Comparison of ENCODE assay signal across 27 mouse cellular contexts in the genomic region with DNA sequence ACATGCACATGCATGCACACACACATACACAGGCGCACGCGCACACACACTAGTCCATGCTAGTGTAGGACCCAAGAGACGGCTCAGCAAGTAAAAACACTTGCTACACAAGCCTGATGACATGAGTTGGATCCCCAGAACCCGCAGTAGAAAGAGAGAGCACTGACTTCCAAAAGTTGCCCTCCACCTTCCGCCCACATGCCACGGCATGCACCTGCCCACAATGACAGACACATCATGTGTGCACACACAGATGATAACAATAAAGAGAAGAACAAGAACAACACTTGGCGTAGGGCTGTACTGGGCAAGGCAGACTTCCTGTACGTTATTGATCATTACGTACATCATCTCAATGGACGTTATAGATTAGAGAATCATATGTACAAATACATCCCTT. TPM values are rescaled to one million over a fixed set of nuclear protein-coding genes. Genes with fewer than 3 reads are reported as not detected.
DNase-seq lines count a peak whose midpoint lies in the region; TF ChIP-seq lines count a peak whose summit lies in the region.
"Had no signal": no experiment of that assay in that cellular context is flagged by ENCODE, and none has a peak within 500 bp of the region (broad histone marks: within the 10 kb centered on the region; RNA-seq: fewer than 3 reads in every experiment).

No protein-coding gene starts in this region.

- WGBS in thymus, adult 2 months = 84% methylated on average over 11 of the region's 11 CpGs

- peaks cover 8% of the 10 kb centered on the region; the same call in 1 of the 2 replicates for H3K36me3 ChIP-seq in thymus, adult 2 months (ENCODE audit: control insufficient read depth, insufficient read depth, low read length)
- H3K36me3 ChIP-seq: hindbrain, embryonic 10.5 days had no signal

- H3K4me1 ChIP-seq in thymus, adult 2 months (replicated peaks; ENCODE audit: control insufficient read depth, insufficient read depth, low read length) = peaks cover 48% of the 10 kb centered on the region
- H3K4me1 ChIP-seq: heart, embryonic 13.5 days; hindbrain, embryonic 10.5 days; hindbrain, embryonic 15.5 days; intestine, embryonic 15.5 days; neural tube, embryonic 12.5 days had no signal

- no peak overlapping the region for H3K4me3 ChIP-seq in thymus, adult 2 months (ENCODE audit: control insufficient read depth, insufficient read depth, low read length)
- H3K4me3 ChIP-seq: erythroblast, embryonic 14.5 days; heart, embryonic 13.5 days; hindbrain, embryonic 10.5 days; hindbrain, embryonic 15.5 days; intestine, embryonic 15.5 days; neural tube, embryonic 12.5 days had no signal

- no peak for TF ChIP-seq CTCF in thymus, adult 2 months (IDR thresholded peaks at IDR 0.05; ENCODE audit: borderline replicate concordance, control insufficient read depth, extremely low read depth, insufficient read depth, low read length, poor library complexity)

- no peak for DNase-seq in thymus, adult 2 months
- DNase-seq in thymus, adult 18-20 months = no peak
- peak; percentile 79 for DNase-seq in induced T-regulatory cell, adult 2 months (ENCODE audit: low read depth)
- DNase-seq in thymus, postnatal 14 days = peak; percentile 71
- DNase-seq in frontal cortex, adult 2 months (ENCODE audit: extremely low spot score in 1 of 2, low spot score in 1 of 2) = no peak
- no peak for DNase-seq in ovary, postnatal 14 days (ENCODE audit: low spot score)
- DNase-seq in adrenal gland, adult 8-10 months = no peak
- DNase-seq: adrenal gland, postnatal 25 days; cerebellum, adult 18-20 months; cerebellum, postnatal 10 days; forebrain, postnatal 0 days; gastrocnemius, postnatal 10 days; heart, postnatal 10 days; kidney, adult 2 months; kidney, postnatal 36 days; liver; lung, adult 2 months; lung, postnatal 10 days; retina, postnatal 1 day; right cerebral cortex, postnatal 14 days had no signal

- peak overlapping the region; percentile 60 for H3K27ac ChIP-seq in thymus, adult 2 months (ENCODE audit: control insufficient read depth, insufficient read depth, low read length)
- H3K27ac ChIP-seq: heart, embryonic 13.5 days; hindbrain, embryonic 10.5 days; hindbrain, embryonic 15.5 days; intestine, embryonic 15.5 days; liver, embryonic 14.5 days; neural tube, embryonic 12.5 days had no signal

- TF ChIP-seq POLR2A in thymus, adult 2 months (IDR thresholded peaks at IDR 0.05; ENCODE audit: control insufficient read depth, extremely low read depth, insufficient read depth, low read length, poor library complexity) = no peak

- no peaks in the 10 kb centered on the region for H3K27me3 ChIP-seq in thymus, adult 2 months (ENCODE audit: control insufficient read depth, insufficient read depth, low read length)
- H3K27me3 ChIP-seq: heart, embryonic 13.5 days; hindbrain, embryonic 15.5 days; intestine, embryonic 15.5 days; neural tube, embryonic 12.5 days had no signal

RNA-seq across cellular contexts. Expression of a gene that starts 44.4 kb away (rescaled TPM):
- polyA plus RNA-seq in thymus, adult 2 months (2012; rRNA removed) = 62.5 and 71.8 TPM in 2 replicates
- polyA plus RNA-seq in frontal cortex, adult 2 months (2012; rRNA removed) = 64.0 and 67.7 TPM in 2 replicates
- 10 to 100 TPM; 10.8 to 15.5 (median 12.3) TPM for total RNA-seq in adrenal gland, adult 8-10 months (2022)

Comparison
In these comparisons a context has a peak if more than half of its experiments do, and no peak if none do; other contexts are left out.
1. DNase-seq: peak in induced T-regulatory cell, adult 2 months (single experiment) and thymus, postnatal 14 days (single experiment); none in thymus, adult 2 months (single experiment), thymus, adult 18-20 months (0 of 2), frontal cortex, adult 2 months (0 of 2), ovary, postnatal 14 days (single experiment) and adrenal gland, adult 8-10 months (single experiment).